Mouse (Mus musculus) cerebellum, adult 2 months (tissue): Measurements from ENCODE around the gene Ndufs8. TPM values are rescaled to one million over a fixed set of nuclear protein-coding genes. Genes with fewer than 3 reads are reported as not detected.

Experiments
- DNase-seq, 2 experiments: peaks; one replicate each; pipeline ENCODE4 v3.0.0; 2021
- H3K27ac ChIP-seq: fragments of 200-500 bp; 2 replicates; pipeline ENCODE4 v1.5.1; 2012; ENCODE audit warnings: low read length, control low read depth, inconsistent platforms; ENCODE audit not compliant: insufficient read depth
- H3K27me3 ChIP-seq: fragments of 200-500 bp; 2 replicates; pipeline ENCODE4 v1.6.1; 2012; ENCODE audit warnings: inconsistent platforms, mild to moderate bottlenecking, low read length, moderate library complexity; ENCODE audit not compliant: control insufficient read depth, insufficient read depth
- H3K4me1 ChIP-seq: fragments of 200-500 bp; 2 replicates; pipeline ENCODE4 v1.6.1; 2011; ENCODE audit warnings: low read length; ENCODE audit not compliant: control insufficient read depth, insufficient read depth
- H3K4me3 ChIP-seq: fragments of 200-500 bp; replicated peaks from 2 replicates; pipeline ENCODE3; 2011; ENCODE audit warnings: mild to moderate bottlenecking, low read depth, low read length, control low read depth; ENCODE audit not compliant: insufficient read depth
- CTCF ChIP-seq: fragments of 200-500 bp; IDR thresholded peaks from 2 replicates; pipeline ENCODE4 v1.5.1; 2011; ENCODE audit warnings: low read depth, mild to moderate bottlenecking, control low read depth, low read length, moderate library complexity, borderline replicate concordance; ENCODE audit not compliant: insufficient read depth
- POLR2A ChIP-seq: fragments of 200-500 bp; IDR thresholded peaks from 2 replicates; pipeline ENCODE4 v1.6.1; 2011; ENCODE audit warnings: low read length, control low read depth, borderline replicate concordance; ENCODE audit not compliant: insufficient read depth
- WGBS: fragments of 180-500 bp; shearing (Covaris S2); methylation state at CpG from one replicate; pipeline ENCODE4 v1.1.7; 2018; 5-methylcytosine and 5-hydroxymethylcytosine counted together
- polyA plus RNA-seq: library from polyadenylated mRNA; depleted of rRNA; stranded (reverse); fragments of >200 nt; gene quantifications from 2 replicates; pipeline ENCODE4 v1.2.3, GENCODE M21; 2012

Ndufs8 gene
- polyA plus RNA-seq, 1 experiment, result 369 TPM

DNA sequence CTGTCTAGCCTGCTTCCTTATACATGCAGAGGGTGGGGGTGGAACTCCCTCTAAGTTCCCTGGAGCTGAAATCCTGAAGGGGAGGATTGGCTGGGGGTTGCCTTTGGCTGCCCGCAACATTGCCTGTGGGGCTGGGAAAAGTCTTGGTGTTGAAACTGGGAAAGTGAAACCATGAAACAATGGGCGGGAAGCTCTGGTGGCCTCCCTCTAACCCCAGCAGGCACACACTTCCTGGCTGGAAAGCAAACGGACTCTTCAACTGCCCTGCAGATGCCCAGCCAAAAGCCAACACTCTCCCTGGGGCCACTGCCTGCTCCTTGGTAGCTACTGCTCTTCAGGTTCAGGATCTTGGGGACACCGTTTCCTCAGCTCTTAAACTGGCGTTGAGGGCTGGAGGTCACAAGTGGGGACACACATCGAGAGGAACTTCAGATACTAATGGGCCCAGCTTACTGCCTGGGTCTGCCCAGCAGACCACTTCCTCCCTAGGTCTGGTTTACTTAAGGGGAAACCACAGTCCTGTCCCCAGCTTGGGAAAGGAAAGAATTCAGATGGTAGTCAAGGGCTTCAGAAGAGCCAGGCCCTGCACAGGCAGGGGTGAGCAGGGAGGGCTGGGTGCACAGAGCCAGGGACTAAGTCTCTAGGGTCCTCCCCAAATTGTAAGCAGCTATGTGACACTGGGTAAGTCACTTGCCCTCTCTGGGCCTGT lies 7.2 kb downstream of the Ndufs8 start:
- no peak for DNase-seq
- Histone ChIP-seq H3K4me1 (no peaks in the 10 kb centered on the region), H3K4me3 (no peak overlapping the region), H3K27me3 (no peaks in the 10 kb centered on the region), H3K27ac (no peak overlapping the region)
- TF ChIP-seq CTCF, result no peak
- TF ChIP-seq POLR2A, result no peak
- 67% methylated on average over 6 of the region's 6 CpGs for WGBS

DNA sequence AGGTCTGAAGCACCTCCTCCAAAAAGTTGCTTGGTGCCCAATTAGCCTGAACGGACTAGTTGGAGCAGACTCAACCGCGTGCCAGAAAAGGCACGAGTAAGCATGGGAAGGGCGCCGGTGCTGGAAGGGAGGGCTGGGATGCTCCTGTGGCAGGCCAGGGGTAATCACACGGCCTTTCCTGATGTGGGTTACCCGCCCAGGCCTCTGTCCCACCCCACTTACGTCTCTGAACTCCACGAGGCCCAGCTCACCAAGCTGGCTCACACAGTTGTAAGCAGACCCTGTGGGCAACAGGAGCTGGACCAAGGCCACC lies 8.3 kb downstream of the Ndufs8 start:
- DNase-seq, result no peak
- no peaks in the 10 kb centered on the region for H3K27me3 ChIP-seq
- WGBS, result 56% methylated on average over 10 of the region's 10 CpGs
- H3K27ac ChIP-seq, result no peak overlapping the region
- no peak for TF ChIP-seq CTCF
- TF ChIP-seq POLR2A, result no peak
- H3K4me1 ChIP-seq, result no peaks in the 10 kb centered on the region
- no peak overlapping the region for H3K4me3 ChIP-seq

DNA sequence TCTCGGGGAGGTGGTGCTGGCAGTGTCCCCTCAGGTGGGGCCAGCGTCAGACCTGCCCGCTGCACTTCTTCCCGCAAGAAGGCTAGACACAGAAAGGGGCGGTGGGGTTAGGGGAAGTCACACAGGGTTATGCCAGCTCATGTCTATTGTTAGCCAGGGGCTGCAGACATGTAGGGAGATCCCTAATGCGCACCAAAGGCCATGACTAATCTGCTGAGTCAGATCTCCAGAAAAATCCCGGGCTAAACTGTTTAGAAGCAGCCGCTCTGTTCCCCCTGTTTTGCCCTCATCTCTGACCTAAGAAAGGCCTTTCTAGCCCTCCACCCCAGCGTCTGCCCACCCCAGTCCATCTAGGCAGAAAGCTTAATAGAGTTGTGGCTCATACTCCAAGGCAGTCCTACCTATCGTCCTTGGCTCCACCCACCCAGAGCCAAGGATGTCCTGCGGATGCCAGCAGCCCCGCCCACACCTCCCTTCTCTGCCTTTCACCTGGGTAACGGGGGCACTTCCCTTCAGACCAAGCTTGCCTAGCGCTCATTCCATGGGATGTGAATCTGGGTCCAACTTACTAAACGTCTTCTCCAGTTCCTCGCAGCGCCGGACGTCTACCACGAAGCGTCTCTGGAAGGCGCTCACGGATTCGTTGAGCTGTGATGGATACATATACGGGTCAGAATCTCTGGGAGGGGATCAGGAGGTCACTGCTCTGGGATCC lies 8.8 kb downstream of the Ndufs8 start:
- Histone ChIP-seq H3K4me1 (no peaks in the 10 kb centered on the region), H3K4me3 (no peak overlapping the region), H3K27me3 (no peaks in the 10 kb centered on the region), H3K27ac (no peak overlapping the region)
- DNase-seq, result no peak
- WGBS, result 71% methylated on average over 25 of the region's 25 CpGs
- TF ChIP-seq CTCF (no peak), POLR2A (no peak)

DNA sequence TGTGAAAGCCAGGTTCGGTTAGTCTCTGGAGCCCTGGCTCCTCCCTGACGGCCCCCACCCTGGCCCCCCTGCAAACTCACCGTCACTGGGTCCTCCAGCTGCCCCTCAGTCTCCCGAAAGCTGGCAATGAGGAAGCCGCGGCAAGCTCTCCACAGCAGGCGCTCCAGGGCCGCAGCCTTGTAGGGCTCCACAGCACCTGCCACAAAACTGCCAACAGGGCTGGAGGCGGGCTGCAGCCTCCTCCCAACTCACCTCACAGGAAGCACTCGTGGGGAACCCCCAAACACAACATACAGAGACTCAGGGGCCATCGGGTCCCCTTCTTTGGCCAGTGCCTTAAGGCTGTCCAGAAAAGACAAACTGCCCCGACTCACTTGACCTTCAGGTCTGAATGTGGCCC lies 9.6 kb downstream of the Ndufs8 start:
- Histone ChIP-seq H3K27ac (no peak overlapping the region), H3K4me3 (no peak overlapping the region), H3K4me1 (no peaks in the 10 kb centered on the region), H3K27me3 (no peaks in the 10 kb centered on the region)
- WGBS, result 68% methylated on average over 12 of the region's 12 CpGs
- DNase-seq, result no peak
- TF ChIP-seq POLR2A, result no peak
- no peak for TF ChIP-seq CTCF

DNA sequence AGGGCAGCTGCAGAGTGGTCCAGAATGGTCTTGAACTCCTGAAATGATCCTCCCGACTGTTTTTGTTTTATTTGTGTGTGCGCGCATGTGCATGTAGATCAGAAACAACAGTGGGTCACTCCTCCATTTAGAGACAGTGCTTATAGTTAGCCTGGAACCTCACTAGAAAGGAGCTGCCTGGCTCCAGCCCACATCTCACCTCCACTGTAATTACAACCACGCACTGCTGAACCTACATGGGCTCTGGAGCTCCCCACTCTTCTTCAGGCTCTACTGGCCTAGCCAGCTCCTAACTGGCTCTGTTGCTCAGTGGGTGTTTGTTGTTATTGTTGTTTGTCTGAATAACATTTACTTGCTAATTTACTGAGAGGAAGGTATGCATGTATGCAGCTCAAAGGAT lies 13.0 kb downstream of the Ndufs8 start:
- no peaks in the 10 kb centered on the region for H3K4me1 ChIP-seq
- DNase-seq, result no peak
- H3K27ac ChIP-seq, result no peak overlapping the region
- no peak overlapping the region for H3K4me3 ChIP-seq
- TF ChIP-seq CTCF, result no peak
- no peak for TF ChIP-seq POLR2A
- 94% methylated on average over 4 of the region's 4 CpGs for WGBS
- H3K27me3 ChIP-seq, result no peaks in the 10 kb centered on the region

DNA sequence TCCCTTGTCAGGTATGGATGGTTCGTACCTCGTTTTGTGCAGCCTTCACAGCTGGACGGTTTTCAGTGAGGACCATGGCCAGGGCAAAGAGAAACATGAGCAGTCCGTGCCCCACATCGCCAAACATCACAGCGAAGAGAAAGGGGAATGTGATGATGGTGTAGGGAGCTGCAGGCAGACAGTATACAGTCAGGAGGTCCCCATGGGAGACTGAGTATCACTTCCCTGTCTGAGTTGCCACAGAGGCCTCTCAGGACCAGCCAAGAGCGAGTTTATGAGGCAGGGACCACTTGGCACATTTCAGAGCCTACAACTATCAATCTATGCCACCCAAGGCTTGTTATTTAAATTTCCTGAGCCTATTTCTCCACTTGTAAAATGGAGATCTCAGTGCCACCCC lies 13.6 kb downstream of the Ndufs8 start:
- WGBS, result 78% methylated on average over 7 of the region's 7 CpGs
- no peak overlapping the region for H3K27ac ChIP-seq
- H3K4me3 ChIP-seq, result no peak overlapping the region
- TF ChIP-seq POLR2A, result no peak
- TF ChIP-seq CTCF, result no peak
- H3K27me3 ChIP-seq, result no peaks in the 10 kb centered on the region
- H3K4me1 ChIP-seq, result no peaks in the 10 kb centered on the region
- DNase-seq, result no peak

DNA sequence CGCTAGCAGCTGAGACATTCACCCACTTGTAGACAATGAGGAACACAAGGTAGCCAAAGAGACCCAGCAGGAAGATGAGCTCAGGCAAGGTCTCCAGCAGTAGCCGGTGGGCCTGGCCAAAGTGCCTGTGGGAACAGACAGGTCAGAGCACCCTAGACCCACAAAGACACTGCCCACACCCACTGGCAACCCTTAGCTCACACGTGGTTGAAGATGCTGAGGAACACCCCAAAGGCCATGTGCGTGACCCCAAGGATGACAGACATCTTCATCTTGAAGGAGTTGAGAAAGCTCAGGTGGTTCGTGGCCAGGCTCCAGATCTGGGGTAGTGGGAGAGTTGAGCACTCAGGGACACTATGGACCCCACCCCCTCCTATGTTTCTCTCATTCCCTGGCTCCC lies 15.0 kb downstream of the Ndufs8 start:
- TF ChIP-seq POLR2A (no peak), CTCF (no peak)

DNA sequence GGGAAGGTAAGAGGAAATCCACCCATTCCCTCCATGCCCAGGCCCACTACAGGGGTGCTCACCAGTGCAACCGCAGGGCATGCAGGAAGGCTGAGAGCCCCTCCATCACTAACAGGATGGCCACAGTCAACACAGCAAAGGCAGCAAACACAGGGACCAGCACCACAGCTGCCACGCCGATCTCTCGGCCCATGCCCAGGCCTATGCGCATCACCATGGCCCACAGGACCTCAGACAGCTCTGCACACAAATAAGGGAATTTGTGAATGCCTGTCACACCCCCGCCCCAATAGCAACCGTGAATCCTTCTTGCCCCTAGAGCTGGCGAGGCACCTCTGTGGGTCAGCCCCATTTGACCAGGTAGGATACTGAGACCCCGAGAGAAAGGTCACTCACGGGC lies 16.4 kb downstream of the Ndufs8 start:
- H3K4me1 ChIP-seq, result no peaks in the 10 kb centered on the region
- DNase-seq, result no peak
- no peak overlapping the region for H3K27ac ChIP-seq
- 88% methylated on average over 10 of the region's 10 CpGs for WGBS
- no peak overlapping the region for H3K4me3 ChIP-seq
- no peak for TF ChIP-seq CTCF
- TF ChIP-seq POLR2A, result no peak
- no peaks in the 10 kb centered on the region for H3K27me3 ChIP-seq

More for the DNA sequence above, 15.0 kb downstream of the Ndufs8 start:
- Histone ChIP-seq H3K27me3 (no peaks in the 10 kb centered on the region), H3K4me1 (no peaks in the 10 kb centered on the region), H3K4me3 (no peak overlapping the region), H3K27ac (no peak overlapping the region)
- no peak for DNase-seq
- 82% methylated on average over 5 of the region's 5 CpGs for WGBS
